Comparison of ENCODE assay signal across 19 mouse cellular contexts in the genomic region with DNA sequence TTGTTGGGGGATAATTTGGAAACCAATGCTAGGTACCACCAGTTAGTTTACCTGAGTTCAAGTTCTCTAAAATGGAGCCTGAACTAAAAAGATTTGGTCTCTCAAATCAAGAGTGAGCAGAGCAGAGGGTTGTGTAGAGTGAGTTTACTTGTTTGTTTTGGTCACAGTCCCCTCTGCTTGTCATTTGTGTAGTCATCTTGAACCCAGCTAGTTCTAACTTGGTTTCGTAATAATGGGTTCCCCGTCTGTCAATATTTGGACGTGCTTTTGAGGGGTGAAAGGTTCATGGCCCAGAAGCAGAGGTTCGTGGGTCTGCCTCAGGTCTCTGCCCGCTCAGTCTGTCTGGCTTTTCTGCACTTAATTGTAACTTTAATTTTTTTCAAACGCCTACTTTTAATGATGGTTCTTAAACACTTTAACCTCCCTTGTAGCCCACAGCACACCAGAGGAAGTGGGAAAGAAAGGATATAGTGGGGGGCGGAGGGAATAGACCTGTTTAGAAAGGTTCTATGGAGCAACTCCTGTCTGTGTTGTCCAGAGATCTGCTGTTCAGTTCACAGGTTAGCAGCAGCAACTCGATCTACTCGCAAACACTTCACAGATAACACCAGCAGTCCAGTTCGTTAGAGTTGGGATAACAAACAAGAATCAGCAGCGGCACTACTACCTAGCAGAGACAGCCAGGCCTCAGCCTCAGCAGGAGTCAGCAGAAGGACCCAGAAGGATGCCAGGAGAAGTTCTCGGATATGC. TPM values are rescaled to one million over a fixed set of nuclear protein-coding genes. Genes with fewer than 3 reads are reported as not detected.
"Had no signal": no experiment of that assay in that cellular context is flagged by ENCODE, and none has a peak within 500 bp of the region (broad histone marks: within the 10 kb centered on the region; RNA-seq: fewer than 3 reads in every experiment).

No protein-coding gene starts in this region.

- H3K9ac ChIP-seq: lung, embryonic 14.5 days; midbrain, embryonic 12.5 days; neural tube, embryonic 13.5 days; neural tube, embryonic 15.5 days; stomach, embryonic 15.5 days had no signal

- ATAC-seq: midbrain, embryonic 16.5 days had no signal

- H3K36me3 ChIP-seq: midbrain, embryonic 10.5 days; midbrain, embryonic 12.5 days; neural tube, embryonic 13.5 days; neural tube, embryonic 15.5 days; stomach, embryonic 15.5 days had no signal

- DNase-seq: lung, adult 18-20 months; lung, embryonic 14.5 days; lung, postnatal 10 days; lung, postnatal 4 days; midbrain, embryonic 14.5 days; retina, postnatal 1 day; right cerebral cortex, adult 18-20 months; thymus, adult 2 months; thymus, postnatal 25 days; thymus, postnatal 4 days had no signal

- H3K27me3 ChIP-seq: neural tube, embryonic 15.5 days; stomach, embryonic 15.5 days had no signal

- H3K27ac ChIP-seq: midbrain, embryonic 10.5 days; midbrain, embryonic 12.5 days; neural tube, embryonic 13.5 days; neural tube, embryonic 15.5 days; stomach, embryonic 15.5 days; stomach, postnatal 0 days had no signal

- H3K9me3 ChIP-seq: midbrain, embryonic 12.5 days; neural tube, embryonic 13.5 days; neural tube, embryonic 15.5 days; stomach, embryonic 15.5 days had no signal

- H3K4me2 ChIP-seq: lung, embryonic 14.5 days; midbrain, embryonic 12.5 days; neural tube, embryonic 13.5 days; neural tube, embryonic 15.5 days; stomach, embryonic 15.5 days had no signal

- H3K4me3 ChIP-seq: midbrain, embryonic 10.5 days; midbrain, embryonic 12.5 days; myocyte; neural tube, embryonic 13.5 days; neural tube, embryonic 15.5 days; stomach, embryonic 15.5 days had no signal

RNA-seq across cellular contexts. Expression of a gene that starts 56.4 kb away (rescaled TPM):
- polyA plus RNA-seq: midbrain, embryonic 10.5 days; midbrain, embryonic 12.5 days; midbrain, embryonic 14.5 days; midbrain, embryonic 16.5 days; neural tube, embryonic 13.5 days; spleen, adult 2 months; thymus, adult 2 months had no signal
